Mouse (Mus musculus) E14TG2a.4 (cell line): ENCODE results near the gene Tab1.

Experiments used
- CTCF ChIP-seq: conservative IDR thresholded peaks from 2 replicates; pipeline ENCODE4 v1.5.1; 2014; ENCODE audit warnings: low read length
- NANOG ChIP-seq: IDR thresholded peaks from 2 replicates; pipeline ENCODE4 v1.6.1; 2014; ENCODE audit warnings: borderline replicate concordance, low read length, mixed read lengths
- POU5F1 ChIP-seq: IDR thresholded peaks from 2 replicates; pipeline ENCODE4 v1.6.1; 2014; ENCODE audit warnings: low read length, borderline replicate concordance

GRCm38 (mm10) chr15:80175756-80176155 lies 42.8 kb downstream of the Tab1 start:
- TF ChIP-seq CTCF (no peak), POU5F1 (no peak), NANOG (no peak)
